Mouse (Mus musculus) stomach, embryonic 16.5 days (tissue): ENCODE results near the gene Tbxa2r. TPM values are rescaled to one million over a fixed set of nuclear protein-coding genes. Genes with fewer than 3 reads are reported as not detected.

Source experiments
- ATAC-seq: fragments of 200-750 bp; cut with Nextera tagmentation; 2 replicates; pipeline ENCODE4 v1.8.0; 2017; ENCODE audit warnings: moderate number of reproducible peaks, moderate TSS enrichment; ENCODE audit not compliant: insufficient read depth, low FRiP score
- H3K27ac ChIP-seq: fragments of 300-500 bp; sonication (generic); 2 replicates; pipeline ENCODE4 v1.5.1; 2014; ENCODE audit warnings: low read length
- H3K27me3 ChIP-seq: fragments of 300-500 bp; sonication (generic); 2 replicates; pipeline ENCODE4 v1.6.1; 2014; ENCODE audit warnings: low read length, control low read depth, mixed read lengths; ENCODE audit not compliant: control insufficient read depth, insufficient read depth
- H3K36me3 ChIP-seq: fragments of 300-500 bp; sonication (generic); 2 replicates; pipeline ENCODE4 v1.6.1; 2014; ENCODE audit warnings: low read length; ENCODE audit not compliant: control insufficient read depth, insufficient read depth
- H3K4me1 ChIP-seq: fragments of 300-500 bp; sonication (generic); 2 replicates; pipeline ENCODE4 v1.6.1; 2014; ENCODE audit warnings: low read length, control low read depth, mixed read lengths; ENCODE audit not compliant: control insufficient read depth, insufficient read depth
- H3K4me2 ChIP-seq: fragments of 300-500 bp; sonication (generic); 2 replicates; pipeline ENCODE4 v1.6.1; 2014; ENCODE audit warnings: low read depth, low read length, mixed read lengths
- H3K4me3 ChIP-seq: fragments of 300-500 bp; sonication (generic); replicated peaks from 2 replicates; pipeline ENCODE4 v1.5.1; 2014; ENCODE audit warnings: mild to moderate bottlenecking, low read length
- H3K9ac ChIP-seq: fragments of 300-500 bp; sonication (generic); 2 replicates; pipeline ENCODE4 v1.6.1; 2014; ENCODE audit warnings: low read length
- H3K9me3 ChIP-seq: fragments of 300-500 bp; sonication (generic); replicated peaks from 2 replicates; pipeline ENCODE4 v1.6.1; 2016; ENCODE audit warnings: low read length, control low read depth; ENCODE audit not compliant: control insufficient read depth
- WGBS: fragments of 180-500 bp; shearing (Covaris S2); extraction: QIAGEN DNeasy Blood & Tissue Kit; methylation state at CpG from one replicate; pipeline ENCODE4 v1.1.7; 2014; 5-methylcytosine and 5-hydroxymethylcytosine counted together
- polyA plus RNA-seq: library from polyadenylated mRNA; unstranded; fragments of >200 nt; fragmentation: Nextera tagmentation; extraction: Ambion mirVana; gene quantifications from 2 replicates; pipeline ENCODE4 v1.2.1, GENCODE M21; 2015

The Tbxa2r gene
- polyA plus RNA-seq, 1 experiment from 2014 or later, result 28.1 TPM

DNA sequence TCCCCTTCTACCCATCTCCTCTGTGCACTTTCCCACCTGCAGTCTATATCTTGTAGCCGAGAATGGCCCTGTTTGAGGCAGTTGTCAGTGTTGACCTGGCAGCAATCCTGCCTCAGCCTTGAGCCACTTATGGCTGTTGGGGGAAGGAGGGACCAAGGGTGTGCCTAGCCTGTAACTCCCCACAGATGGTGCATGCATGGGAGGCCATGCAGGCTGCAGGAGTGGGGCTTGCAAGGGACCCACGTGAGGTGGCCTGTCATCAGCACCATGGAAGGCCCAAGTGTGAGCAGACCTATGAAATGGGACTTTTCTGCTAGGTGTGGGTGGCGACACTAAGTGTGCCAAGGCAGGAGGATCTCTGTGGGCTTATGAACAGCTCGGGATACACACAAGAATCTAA is 36.5 kb downstream of the Tbxa2r start:
- H3K27me3 ChIP-seq, result peaks cover 10% of the 10 kb centered on the region; the same call in 1 of the 2 replicates
- H3K9ac ChIP-seq, result no peak overlapping the region
- H3K4me3 ChIP-seq, result no peak overlapping the region
- peaks cover 52% of the 10 kb centered on the region for H3K4me1 ChIP-seq
- H3K9me3 ChIP-seq, result no peaks in the 10 kb centered on the region
- peak overlapping the region; percentile 31; the same call in 1 of the 2 replicates for H3K27ac ChIP-seq
- H3K36me3 ChIP-seq, result peaks cover 27% of the 10 kb centered on the region
- WGBS, result 43% methylated on average over 4 of the region's 4 CpGs
- ATAC-seq, result no peak
- H3K4me2 ChIP-seq, result no peak overlapping the region

DNA sequence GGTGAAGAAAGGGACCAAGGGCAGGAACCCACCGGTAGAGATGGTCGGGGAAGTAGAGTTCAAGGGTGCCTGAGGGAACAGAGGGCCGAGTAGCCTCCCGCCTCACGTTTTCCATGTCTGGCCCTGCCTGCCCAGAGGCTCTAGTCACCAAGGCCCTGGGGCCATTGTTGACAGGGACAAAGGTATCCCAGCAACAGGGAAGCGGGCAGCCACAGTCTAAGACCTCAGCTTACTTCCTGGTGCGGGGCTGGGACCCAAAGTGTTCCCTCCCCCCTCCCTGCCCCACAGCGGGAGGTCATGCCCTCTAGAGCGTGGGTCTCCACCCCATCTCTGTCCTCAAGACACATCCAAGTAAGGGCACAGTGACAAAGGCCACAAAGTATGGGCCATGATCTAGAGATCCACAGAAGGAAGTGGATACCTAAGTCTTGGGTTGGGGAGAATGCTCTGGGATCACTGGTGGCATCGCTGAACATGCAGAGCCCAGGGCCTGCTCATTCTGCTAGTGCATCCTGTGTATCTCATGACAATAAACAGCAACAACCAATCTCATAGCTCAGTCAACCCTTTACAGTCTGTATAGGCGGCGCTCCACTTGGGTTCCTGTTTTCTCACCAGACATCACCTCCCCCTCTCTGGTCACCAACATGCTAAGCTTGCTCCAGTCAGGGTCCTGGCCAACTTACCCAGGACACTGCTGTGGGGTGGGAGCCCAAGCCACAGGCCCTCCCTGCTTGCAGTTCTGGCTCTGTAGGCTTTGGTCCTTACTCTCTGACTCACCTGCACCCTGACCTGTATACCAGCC is 37.3 kb downstream of the Tbxa2r start, which contains the start of gene 4930404N11Rik:
TSS of gene 4930404N11Rik (minus strand) at position 145 of the 805 bp plus-strand sequence.
- peak within 1 kb of the TSS; percentile 37 for H3K4me3 ChIP-seq
- 32% methylated on average over 12 of the region's 12 CpGs for WGBS
- peaks cover 35% of the 10 kb centered on the region for H3K36me3 ChIP-seq
- H3K9me3 ChIP-seq, result no peaks in the 10 kb centered on the region
- ATAC-seq, result peak; percentile 15; the same call in 1 of the 2 replicates
- H3K27ac ChIP-seq, result peak within 1 kb of the TSS; percentile 31
- peak within 1 kb of the TSS; percentile 65 for H3K9ac ChIP-seq
- peaks cover 10% of the 10 kb centered on the region; the same call in 1 of the 2 replicates for H3K27me3 ChIP-seq
- peaks cover 48% of the 10 kb centered on the region for H3K4me1 ChIP-seq
- peak within 1 kb of the TSS; percentile 61 for H3K4me2 ChIP-seq

DNA sequence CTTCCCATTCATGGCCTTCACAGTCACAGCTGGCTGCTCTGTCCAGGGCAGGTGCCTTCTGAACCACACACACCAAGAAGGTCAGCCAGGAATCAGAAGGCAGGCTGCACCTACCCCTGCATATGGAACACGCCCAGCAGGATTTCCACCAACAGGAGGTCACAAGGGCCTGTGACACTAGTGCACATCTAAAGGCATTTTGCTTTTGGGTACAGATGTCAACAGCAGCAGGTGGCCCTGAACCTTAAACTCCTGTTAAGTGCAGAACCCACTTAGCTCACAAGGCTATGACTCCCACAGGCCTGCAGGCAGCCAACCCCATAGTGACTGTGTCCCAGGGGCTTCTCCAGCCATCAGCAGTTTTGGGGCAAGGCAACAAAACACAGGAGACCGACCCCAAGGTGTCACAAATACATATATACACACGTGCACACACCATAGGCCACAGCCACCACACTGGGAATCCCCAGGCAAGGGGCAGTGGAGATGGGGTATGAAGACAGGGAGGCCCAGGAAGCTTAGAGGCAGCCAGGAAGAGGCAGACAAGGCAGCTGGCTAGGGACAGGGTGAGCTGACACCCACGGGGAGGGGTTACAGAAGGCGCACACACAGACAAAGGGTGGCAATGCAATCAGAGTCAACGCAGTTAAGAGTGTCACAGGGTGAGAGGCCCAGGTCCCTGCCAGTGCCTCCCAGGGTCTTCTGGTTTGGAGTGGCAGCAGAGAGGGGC is 38.1 kb downstream of the Tbxa2r start:
- H3K9me3 ChIP-seq, result no peaks in the 10 kb centered on the region
- H3K9ac ChIP-seq, result no peak overlapping the region
- peaks cover 40% of the 10 kb centered on the region for H3K36me3 ChIP-seq
- peaks cover 41% of the 10 kb centered on the region for H3K4me1 ChIP-seq
- no peak overlapping the region for H3K4me2 ChIP-seq
- WGBS, result 73% methylated on average over 6 of the region's 6 CpGs
- no peak for ATAC-seq
- no peak overlapping the region for H3K4me3 ChIP-seq
- H3K27ac ChIP-seq, result peak overlapping the region; percentile 31
- H3K27me3 ChIP-seq, result peaks cover 10% of the 10 kb centered on the region; the same call in 1 of the 2 replicates

DNA sequence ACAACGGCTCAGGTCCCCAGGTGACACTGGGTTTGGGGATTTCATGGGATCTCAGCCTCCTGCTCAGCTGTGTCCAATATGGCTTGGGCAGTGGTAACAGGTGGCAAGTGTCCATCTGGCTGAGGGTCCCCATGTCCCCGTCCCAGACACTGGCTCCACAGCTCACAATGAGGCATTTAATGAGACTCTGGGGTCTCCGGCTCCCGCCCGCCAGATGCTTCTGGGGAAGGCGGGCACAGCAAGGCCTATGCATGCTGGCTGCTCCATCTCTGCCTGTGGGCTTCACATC is 38.6 kb downstream of the Tbxa2r start:
- ATAC-seq, result no peak
- H3K27me3 ChIP-seq, result peaks cover 10% of the 10 kb centered on the region; the same call in 1 of the 2 replicates
- H3K36me3 ChIP-seq, result peaks cover 42% of the 10 kb centered on the region
- H3K27ac ChIP-seq, result no peak overlapping the region
- H3K9me3 ChIP-seq, result no peaks in the 10 kb centered on the region
- H3K4me2 ChIP-seq, result no peak overlapping the region
- H3K4me1 ChIP-seq, result peaks cover 36% of the 10 kb centered on the region
- no peak overlapping the region for H3K4me3 ChIP-seq
- no peak overlapping the region for H3K9ac ChIP-seq
- 92% methylated on average over 6 of the region's 6 CpGs for WGBS

GRCm38 (mm10) chr10:81375322-81375721 is 46.8 kb downstream of the Tbxa2r start:
- Histone ChIP-seq H3K9ac (no peak overlapping the region), H3K4me1 (peaks cover 26% of the 10 kb centered on the region), H3K4me3 (no peak overlapping the region), H3K9me3 (no peaks in the 10 kb centered on the region), H3K36me3 (peaks cover 22% of the 10 kb centered on the region; the same call in 1 of the 2 replicates), H3K4me2 (no peak overlapping the region), H3K27me3 (no peaks in the 10 kb centered on the region), H3K27ac (no peak overlapping the region)
- no peak for ATAC-seq
- WGBS, result 95% methylated on average over 10 of the region's 10 CpGs

DNA sequence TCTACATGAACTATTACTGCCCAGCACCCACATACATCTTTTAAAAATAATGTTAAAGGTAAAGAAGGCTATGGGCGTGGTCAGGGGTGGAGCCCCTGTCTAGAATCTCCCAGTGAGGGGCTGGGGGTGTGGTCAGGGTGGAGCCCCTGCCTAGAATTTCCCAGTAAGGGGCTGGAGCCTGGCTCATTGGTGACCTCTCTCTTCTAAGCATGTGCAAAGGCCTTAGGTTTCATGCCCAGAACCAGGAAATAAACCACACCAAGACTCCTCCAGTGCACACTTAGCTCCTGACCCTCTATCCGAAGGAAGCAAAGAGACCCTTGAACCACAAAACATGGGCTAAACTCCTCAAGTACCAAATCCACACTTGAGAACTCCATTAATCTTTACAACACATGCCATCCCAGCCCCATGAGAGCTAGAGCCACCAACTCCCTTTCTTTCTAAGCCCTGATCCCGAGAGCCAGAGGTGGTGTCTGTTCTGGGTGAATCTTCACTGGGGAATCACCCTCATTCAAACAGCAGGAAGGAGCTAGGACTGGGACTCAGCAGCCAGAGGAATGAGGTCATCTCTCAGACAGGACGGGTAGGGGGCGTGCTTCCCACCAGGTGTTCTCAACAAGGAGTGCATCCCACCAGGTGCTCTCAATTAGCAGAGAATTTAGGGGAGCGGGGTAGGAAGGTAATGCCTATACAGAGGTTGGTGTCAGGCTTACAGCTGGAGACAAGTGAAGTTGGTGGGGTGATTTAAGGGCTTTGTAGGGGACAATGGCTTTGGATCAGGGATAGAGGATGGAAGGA is 48.2 kb downstream of the Tbxa2r start:
- ATAC-seq, result no peak
- H3K4me2 ChIP-seq, result peak overlapping the region; percentile 74
- peak overlapping the region; percentile 88 for H3K4me3 ChIP-seq
- no peaks in the 10 kb centered on the region for H3K27me3 ChIP-seq
- peaks cover 26% of the 10 kb centered on the region for H3K4me1 ChIP-seq
- H3K27ac ChIP-seq, result peak overlapping the region; percentile 67
- peaks cover 8% of the 10 kb centered on the region; the same call in 1 of the 2 replicates for H3K36me3 ChIP-seq
- 30% methylated on average over 6 of the region's 6 CpGs for WGBS
- H3K9me3 ChIP-seq, result no peaks in the 10 kb centered on the region
- H3K9ac ChIP-seq, result peak overlapping the region; percentile 95

- peaks cover 26% of the 10 kb centered on the region for H3K4me1 ChIP-seq
- peak overlapping the region; percentile 95 for H3K9ac ChIP-seq
- peak overlapping the region; percentile 74 for H3K4me2 ChIP-seq
- peak overlapping the region; percentile 67 for H3K27ac ChIP-seq
- no peaks in the 10 kb centered on the region for H3K9me3 ChIP-seq
- peaks cover 8% of the 10 kb centered on the region; the same call in 1 of the 2 replicates for H3K36me3 ChIP-seq
- ATAC-seq, result no peak
- H3K27me3 ChIP-seq, result no peaks in the 10 kb centered on the region
- H3K4me3 ChIP-seq, result peak overlapping the region; percentile 88
- 30% methylated on average over 2 of the region's 2 CpGs for WGBS
Measured at GRCm38 (mm10) chr10:81377362-81377664, 48.8 kb downstream of the Tbxa2r start.

DNA sequence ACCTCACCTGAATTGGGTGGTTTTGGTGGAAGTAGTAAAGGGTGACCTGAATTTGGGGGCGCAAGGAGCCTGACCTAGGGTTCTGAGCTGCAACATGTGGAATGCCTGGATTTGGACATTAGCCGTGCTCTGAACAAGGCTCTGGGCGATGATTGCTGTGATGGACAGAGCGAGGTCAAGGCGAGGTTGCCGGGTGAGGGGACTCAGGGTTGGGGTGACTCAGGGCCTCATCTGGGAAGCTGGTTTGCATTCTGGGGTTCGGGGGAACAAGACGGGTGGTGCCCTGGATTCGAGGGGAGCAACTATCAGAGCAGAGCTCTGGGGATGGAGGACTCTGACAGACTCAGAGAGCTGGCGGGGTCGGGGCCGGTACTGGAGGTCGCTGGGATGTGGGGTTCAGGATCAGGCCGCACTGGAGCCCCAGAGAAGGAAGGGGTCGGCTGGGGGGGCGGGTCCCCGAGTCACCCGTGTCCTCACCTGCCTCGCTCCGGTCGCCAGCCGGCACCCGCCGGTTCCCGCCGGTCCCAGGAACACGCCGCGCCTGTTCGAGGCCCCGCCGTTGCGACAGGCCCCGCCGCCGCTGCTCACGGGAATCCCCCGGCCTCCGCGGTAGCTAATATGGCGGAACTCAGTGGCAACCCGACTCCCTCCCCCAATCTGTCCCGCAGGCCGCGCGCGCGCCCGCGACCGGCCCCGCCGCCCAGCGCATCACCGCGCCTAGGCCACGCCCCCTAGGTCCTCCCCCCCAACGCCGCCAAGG is 49.4 kb downstream of the Tbxa2r start, which contains the start of gene Fzr1:
TSS of gene Fzr1 (minus strand) at position 724 of the 760 bp plus-strand sequence.
- H3K36me3 ChIP-seq, result peaks cover 8% of the 10 kb centered on the region; the same call in 1 of the 2 replicates
- WGBS, result under 1% methylated on average over 55 of the region's 59 CpGs
- peak; percentile 8; the same call in 1 of the 2 replicates for ATAC-seq
- peak within 1 kb of the TSS; percentile 84 for H3K27ac ChIP-seq
- H3K9me3 ChIP-seq, result no peaks in the 10 kb centered on the region
- H3K4me3 ChIP-seq, result peak within 1 kb of the TSS; percentile 88
- peaks cover 26% of the 10 kb centered on the region for H3K4me1 ChIP-seq
- H3K27me3 ChIP-seq, result no peaks in the 10 kb centered on the region
- H3K9ac ChIP-seq, result peak within 1 kb of the TSS; percentile 95
- H3K4me2 ChIP-seq, result peak within 1 kb of the TSS; percentile 75
